Mouse (Mus musculus): Measurements from ENCODE around the gene Txnrd2.

The Txnrd2 gene

GRCm38 (mm10) chr16:18411802-18412476, 14.2 kb upstream of the Txnrd2 start:
- in situ Hi-C loops (cut with MboI, MseI): loop anchor here in 1 of 2 experiments (25.0 kb wide), 1 partner anchor 1575 kb away; the partner anchor contains the start of gene Klhl6

GRCm38 (mm10) chr16:18413032-18413816, 13.0 kb upstream of the Txnrd2 start:
- in situ Hi-C loops (cut with MboI, MseI): loop anchor here in 1 of 2 experiments (25.0 kb wide), 1 partner anchor 1574 kb away; the partner anchor contains the start of gene Klhl6

- in situ Hi-C loops (cut with MboI, MseI): loop anchor here in 1 of 2 experiments (25.0 kb wide), 1 partner anchor 1571 kb away; the partner anchor contains the start of gene Klhl6
Observed at GRCm38 (mm10) chr16:18416094-18416761, 10.0 kb upstream of the Txnrd2 start.

- in situ Hi-C loops (cut with MboI, MseI): loop anchor here in 1 of 2 experiments (25.0 kb wide), 1 partner anchor 1570 kb away; the partner anchor contains the start of gene Klhl6
Observed at GRCm38 (mm10) chr16:18416837-18417236, 9.3 kb upstream of the Txnrd2 start.

- in situ Hi-C loops (cut with MboI, MseI): loop anchor here in 1 of 2 experiments (25.0 kb wide), 1 partner anchor 1570 kb away; the partner anchor contains the start of gene Klhl6
Observed at GRCm38 (mm10) chr16:18417491-18417890, 8.7 kb upstream of the Txnrd2 start.

GRCm38 (mm10) chr16:18418756-18419602, 7.2 kb upstream of the Txnrd2 start:
- in situ Hi-C loops (cut with MboI, MseI): loop anchor here in 1 of 2 experiments (25.0 kb wide), 1 partner anchor 1568 kb away; the partner anchor contains the start of gene Klhl6

GRCm38 (mm10) chr16:18419603-18420026, 6.6 kb upstream of the Txnrd2 start:
- in situ Hi-C loops (cut with MboI, MseI): loop anchor here in 1 of 2 experiments (25.0 kb wide), 1 partner anchor 1568 kb away; the partner anchor contains the start of gene Klhl6

- in situ Hi-C loops (cut with MboI, MseI): loop anchor here in 1 of 2 experiments (25.0 kb wide), 1 partner anchor 1567 kb away; the partner anchor contains the start of gene Klhl6
Observed at GRCm38 (mm10) chr16:18420571-18420970, 5.6 kb upstream of the Txnrd2 start.

- in situ Hi-C loops (cut with MboI, MseI): loop anchor here in 1 of 2 experiments (25.0 kb wide), 1 partner anchor 1564 kb away; the partner anchor contains the start of gene Klhl6
Observed at GRCm38 (mm10) chr16:18423203-18423914, 2.8 kb upstream of the Txnrd2 start.

- in situ Hi-C loops (cut with MboI, MseI): loop anchor here in 1 of 2 experiments (25.0 kb wide), 1 partner anchor 1563 kb away; the partner anchor contains the start of gene Klhl6
Observed at GRCm38 (mm10) chr16:18423915-18424265, 2.3 kb upstream of the Txnrd2 start.

GRCm38 (mm10) chr16:18424364-18425045, 1.7 kb upstream of the Txnrd2 start:
- in situ Hi-C loops (cut with MboI, MseI): loop anchor here (5.0 to 25.0 kb wide), 2 partner anchors 87 to 1563 kb away; partner anchors contain the start of gene Klhl6 (in 1 of the 2)

GRCm38 (mm10) chr16:18425475-18426214, 539 bp upstream of the Txnrd2 start:
- in situ Hi-C loops (cut with MboI, MseI): loop anchor here in 1 of 2 experiments (5.0 kb wide), 1 partner anchor 88 kb away; no protein-coding TSS in a partner anchor

- in situ Hi-C loops (cut with MboI, MseI): loop anchor here in 1 of 2 experiments (5.0 kb wide), 1 partner anchor 90 kb away; no protein-coding TSS in a partner anchor
Observed at GRCm38 (mm10) chr16:18426802-18427280, 657 bp downstream of the Txnrd2 start, which contains the start of gene Comt. Gene Comt (minus strand): TSS chr16:18426852.

GRCm38 (mm10) chr16:18428011-18428515, 1.9 kb downstream of the Txnrd2 start:
- in situ Hi-C loops (cut with MboI, MseI): loop anchor here in 1 of 2 experiments (5.0 kb wide), 1 partner anchor 91 kb away; no protein-coding TSS in a partner anchor

- in situ Hi-C loops (cut with MboI, MseI): loop anchor here in 1 of 2 experiments (5.0 kb wide), 1 partner anchor 91 kb away; no protein-coding TSS in a partner anchor
Observed at GRCm38 (mm10) chr16:18428516-18429042, 2.4 kb downstream of the Txnrd2 start.

GRCm38 (mm10) chr16:18429641-18430040, 3.5 kb downstream of the Txnrd2 start:
- in situ Hi-C loops (cut with MboI, MseI): loop anchor here in 1 of 2 experiments (5.0 kb wide), 1 partner anchor 92 kb away; no protein-coding TSS in a partner anchor

GRCm38 (mm10) chr16:18430641-18431212, 4.5 kb downstream of the Txnrd2 start:
- in situ Hi-C loops (cut with MboI, MseI): no loop called here
